Mouse (Mus musculus) yolk sac, embryonic 10.5 days (tissue): ENCODE data around the gene Csnk1g1.

Experiments used
- DNase-seq: peaks from one replicate; pipeline ENCODE4 v3.0.0-alpha.2; 2017; ENCODE audit warnings: low spot score

Gene Csnk1g1

DNA sequence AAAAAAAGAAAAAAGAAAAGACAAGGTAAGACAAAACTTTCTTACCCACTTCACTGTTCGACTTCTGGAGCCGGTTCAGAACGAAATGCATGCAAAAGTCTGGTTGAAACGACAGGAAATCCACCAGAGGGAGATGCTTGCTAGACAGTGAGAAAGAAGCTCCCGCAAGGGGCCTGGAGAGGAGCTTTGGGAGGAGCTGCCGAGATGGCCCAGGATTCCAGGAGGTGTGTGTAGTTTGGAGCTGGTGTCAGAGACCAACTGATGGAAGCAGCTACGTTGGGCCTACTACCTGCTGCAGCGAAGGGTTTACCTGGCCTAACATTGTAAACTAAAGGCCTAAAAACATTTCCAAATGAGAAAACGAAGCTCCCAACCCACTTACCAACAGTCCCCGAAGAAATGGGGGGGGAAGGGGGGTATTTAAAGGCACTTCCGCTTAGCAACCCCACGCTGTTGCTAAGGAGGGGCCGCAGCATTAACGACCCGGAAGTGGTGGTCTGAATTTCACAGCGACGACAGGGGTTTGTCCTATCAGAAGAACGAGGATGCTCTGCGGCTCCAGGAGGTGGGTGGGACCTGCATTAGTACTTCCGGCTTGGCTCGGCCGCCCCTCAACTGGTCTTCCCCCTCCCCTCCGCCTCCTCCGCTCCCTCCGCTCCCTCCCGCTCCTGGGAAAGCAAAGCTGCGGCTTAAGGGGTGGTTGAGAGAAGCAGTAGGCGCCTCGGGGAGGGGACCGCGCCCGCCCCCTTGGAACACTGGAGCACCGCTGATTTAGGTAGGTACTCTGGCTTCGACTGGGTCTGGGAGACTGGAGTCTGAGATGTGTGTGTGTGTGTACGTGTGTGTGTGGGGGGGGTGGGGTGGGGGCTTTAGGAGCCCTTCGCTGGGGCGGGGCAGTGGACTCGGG lies at the start of gene Csnk1g1, which contains the start of gene Trip4:
TSS of gene Csnk1g1 (plus strand) at position 531 of the 907 bp plus-strand sequence.
TSS of gene Trip4 (minus strand) at position 401 of the 907 bp plus-strand sequence.
- DNase-seq, result peak; percentile 98

DNA sequence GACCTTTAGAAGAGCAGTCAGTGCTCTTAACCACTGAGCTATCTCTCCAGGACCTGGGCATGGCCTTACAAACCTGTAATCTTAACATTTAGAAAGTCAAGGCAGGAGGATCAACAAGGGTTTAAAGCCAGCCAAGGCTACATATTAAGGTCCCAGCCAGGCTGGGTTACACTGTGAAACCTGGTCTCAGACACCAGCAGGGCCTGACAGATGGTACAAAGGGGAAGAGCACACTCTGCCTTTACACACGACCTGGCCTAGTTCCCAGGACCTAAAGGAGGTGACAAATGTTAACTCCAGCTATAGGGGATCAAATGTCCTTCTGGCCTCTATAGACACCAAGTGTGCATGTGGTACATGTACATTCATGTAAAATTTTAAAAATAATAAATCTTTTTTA lies 49.1 kb upstream of the Csnk1g1 start:
- no peak for DNase-seq

DNA sequence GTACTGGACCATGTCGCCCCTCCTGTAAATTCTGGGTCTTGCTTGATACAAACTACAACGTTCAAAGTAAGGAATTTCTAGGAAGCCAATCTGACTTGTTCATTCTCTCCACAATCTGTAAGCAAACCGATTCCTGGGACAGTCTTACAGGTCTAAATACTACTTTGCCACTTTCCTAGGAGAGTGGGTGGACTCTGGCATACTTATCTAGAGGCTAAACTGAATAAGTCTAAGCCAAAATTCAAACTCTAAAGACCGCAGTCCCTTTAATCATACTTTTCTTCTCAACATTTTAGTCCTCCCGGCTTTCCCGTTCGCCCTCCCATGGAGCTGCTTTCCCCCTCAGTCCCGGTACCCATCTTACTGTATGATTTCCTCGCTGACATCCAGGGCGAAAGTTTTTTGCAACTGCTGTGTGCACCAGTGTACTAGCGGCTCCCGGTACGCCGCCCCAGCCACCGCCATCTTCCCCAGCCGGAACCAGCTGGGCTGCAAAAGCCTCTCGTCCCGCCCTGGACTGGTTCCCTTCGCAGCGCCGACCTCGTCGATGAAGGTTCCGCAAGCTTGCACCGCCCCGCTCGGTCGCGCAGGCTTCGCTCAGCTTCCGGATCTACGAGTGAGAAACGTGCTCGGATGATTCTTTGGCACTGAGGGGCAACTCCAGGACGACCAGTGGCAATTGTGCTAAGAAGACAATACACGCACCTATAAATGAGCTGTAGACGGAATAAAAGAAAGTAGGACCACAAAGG lies 24.0 kb upstream of the Csnk1g1 start:
- DNase-seq, result peak; percentile 89

DNA sequence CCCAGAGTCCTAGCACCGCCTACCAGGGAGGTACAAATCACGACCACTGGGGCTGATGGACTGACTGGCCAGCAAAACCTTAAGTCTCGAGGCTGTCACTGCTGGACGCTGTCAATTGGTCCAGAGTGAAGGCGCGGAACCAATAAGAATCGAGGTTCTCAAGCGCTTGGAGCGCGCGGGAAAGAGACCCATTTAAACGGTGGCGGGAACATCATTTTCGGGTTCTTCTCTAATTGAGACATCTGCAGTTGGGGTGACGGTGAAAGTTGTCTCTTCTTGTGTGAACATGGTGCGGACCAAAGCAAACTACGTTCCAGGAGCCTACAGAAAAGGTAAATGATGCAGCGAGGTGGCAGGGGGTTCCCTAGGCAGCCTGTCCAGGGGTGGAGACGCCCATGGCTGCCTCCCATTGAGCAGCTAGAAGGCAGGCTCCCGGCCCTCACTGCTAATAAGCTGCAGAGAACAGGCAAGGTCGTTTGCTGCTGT lies 18.5 kb upstream of the Csnk1g1 start, which contains the start of gene Pclaf:
TSS of gene Pclaf (plus strand) at position 95 of the 486 bp plus-strand sequence.
- peak; percentile 85 for DNase-seq

DNA sequence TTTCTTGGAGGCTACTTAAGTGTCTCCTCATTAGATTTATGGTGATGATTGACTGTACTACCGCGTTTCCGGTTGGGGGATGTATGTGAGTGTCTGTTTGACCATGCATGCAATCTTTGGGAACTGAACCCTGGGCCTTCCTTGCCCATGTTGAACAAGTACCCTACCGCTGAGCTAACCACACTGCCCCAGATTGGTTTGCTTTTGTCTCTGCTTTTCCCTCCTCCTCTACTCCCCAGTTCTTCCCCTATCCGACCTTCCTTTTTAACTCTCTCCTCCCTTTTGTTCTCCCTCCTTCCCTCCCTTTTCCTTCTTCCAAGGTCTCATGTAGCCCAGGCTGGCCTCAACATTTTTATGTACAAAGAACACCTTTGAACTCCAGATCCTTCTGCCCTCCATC lies 17.6 kb upstream of the Csnk1g1 start:
- no peak for DNase-seq

DNA sequence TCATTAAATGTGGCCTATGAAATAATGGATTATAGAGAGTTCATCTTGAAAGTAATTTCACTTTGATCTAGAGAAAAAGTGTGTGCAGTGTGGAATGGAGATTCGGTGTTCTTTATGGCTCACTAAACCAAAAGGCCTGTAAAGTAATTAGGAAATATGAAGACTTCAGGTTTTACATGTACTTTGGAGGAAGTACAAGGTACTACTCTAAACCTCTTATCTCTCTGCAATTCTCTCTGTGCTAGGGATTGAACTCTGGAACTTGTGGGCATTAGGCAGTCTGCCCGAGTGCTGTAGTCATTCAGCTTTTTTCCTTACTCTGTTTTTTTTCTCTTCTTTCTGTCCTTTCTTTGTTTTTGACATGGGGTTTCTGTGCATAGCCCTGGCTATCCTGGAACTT lies 11.7 kb upstream of the Csnk1g1 start:
- DNase-seq, result no peak

DNA sequence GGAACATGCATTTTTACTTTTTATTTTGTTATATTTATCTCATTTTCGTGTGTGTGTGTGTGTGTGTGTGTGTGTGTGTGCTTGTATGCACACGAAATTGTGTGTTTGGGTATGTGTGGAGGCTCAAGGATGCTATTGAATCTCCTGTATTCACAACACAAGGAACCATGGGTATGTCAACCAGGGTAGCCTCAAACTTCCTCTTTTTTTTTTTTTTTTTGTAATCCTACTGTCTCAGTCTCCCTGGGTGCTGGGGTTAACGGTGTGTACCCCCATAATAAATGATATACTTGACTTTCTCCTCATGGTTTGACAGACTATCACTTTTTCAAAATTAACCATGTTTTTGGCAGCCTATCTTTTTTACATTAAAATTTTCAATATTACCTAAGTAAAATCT lies 5.8 kb upstream of the Csnk1g1 start:
- DNase-seq, result no peak

DNA sequence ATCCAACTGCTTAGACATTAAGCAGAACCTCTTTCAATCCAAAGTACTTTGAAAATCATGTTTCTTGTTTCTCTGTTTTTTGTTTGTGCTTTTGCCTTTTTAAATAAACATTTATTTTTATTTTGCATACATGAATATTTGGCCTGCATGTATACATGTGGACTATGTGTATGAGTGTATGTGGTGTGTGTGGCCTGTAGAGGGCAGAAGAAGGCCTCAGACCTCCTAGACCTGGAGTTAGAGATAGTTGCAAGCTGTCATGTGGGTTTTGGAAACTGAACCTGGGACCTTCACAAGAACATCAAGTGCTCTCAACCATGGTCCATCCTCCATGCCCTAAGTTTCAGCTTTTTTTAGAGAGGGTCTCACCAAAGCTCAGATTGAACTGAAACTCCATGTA lies 5.3 kb upstream of the Csnk1g1 start:
- DNase-seq, result no peak

DNA sequence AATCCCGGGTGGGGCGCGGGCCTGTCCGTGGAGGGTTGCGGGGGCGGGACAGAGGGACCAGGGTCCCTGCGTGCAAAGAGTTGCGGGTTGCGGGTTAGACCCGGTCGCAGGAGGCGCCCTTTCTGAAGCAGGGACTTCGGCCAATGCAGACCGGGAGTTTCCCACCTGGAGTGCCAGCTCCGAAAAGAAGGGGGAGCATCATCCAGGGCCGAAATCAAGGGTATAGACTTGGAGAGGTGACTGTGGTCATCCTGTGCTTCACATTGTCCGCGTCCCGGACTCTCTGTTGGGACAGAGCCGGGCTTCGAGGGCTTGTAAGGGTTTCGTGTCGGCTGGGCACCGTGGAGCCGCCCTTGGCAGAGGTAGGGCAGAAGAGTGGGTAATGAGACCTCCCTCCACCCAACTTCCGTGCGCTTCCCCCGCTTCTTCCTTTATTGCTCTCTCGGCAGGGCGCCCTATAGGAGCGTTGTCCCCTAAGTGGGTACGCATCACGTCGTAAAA lies 627 bp downstream of the Csnk1g1 start:
- DNase-seq, result no peak

DNA sequence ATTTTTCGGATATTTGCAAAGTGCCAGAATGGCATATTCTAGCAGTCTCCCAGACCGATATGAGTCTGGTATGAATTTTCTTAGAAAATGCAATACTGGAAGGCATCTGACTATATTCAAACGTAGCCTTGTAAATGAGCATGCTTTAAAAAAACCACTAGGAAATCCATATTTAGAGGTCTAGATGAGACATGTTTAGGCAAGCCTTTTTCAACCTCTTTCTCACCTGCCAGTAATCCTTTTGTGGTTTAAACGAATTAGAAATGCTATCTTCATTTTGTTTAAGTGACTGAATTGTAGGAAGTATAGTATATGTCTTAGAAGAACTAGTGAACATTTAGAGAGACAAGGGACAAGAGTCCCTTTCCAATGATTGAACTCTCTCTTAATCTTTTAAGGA lies 1.1 kb downstream of the Csnk1g1 start:
- DNase-seq, result no peak

DNA sequence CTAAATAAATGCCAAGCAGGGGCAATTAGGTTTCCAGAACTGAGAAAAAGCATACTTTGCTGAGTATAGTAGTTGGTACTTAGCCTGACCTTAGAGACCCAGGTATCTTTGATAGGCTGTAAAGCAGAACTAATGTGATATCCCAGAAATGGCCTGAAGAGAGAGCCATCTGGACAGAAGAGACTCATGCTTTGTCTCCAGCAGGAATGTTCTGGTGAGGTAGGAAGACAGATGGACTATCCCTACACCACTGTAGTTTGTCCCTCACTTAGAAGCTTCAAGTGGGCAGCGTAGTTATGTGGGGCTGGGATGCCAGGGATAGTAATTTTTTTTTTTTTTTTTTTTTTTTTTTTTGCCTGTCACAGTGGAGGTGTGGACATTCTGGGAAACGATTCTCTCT lies 5.3 kb downstream of the Csnk1g1 start:
- DNase-seq, result no peak

DNA sequence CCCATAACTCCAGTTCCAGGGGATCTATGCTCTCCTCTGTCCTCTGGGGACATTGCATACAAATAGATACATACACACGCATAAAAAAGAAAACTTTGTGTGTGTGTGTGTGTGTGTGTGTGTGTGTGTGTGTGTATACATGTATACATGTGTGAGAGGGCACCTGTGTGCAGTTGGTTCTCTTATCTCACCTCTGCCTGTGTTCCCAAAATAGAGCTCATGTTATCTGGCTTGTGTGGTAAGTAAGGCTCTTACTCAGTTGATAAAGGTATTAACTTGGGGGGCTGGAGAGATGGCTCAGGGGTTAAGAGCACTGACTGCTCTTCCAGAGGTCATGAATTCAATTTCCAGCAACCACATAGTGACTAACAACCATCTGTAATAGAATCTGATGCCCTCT lies 8.3 kb downstream of the Csnk1g1 start:
- DNase-seq, result no peak

DNA sequence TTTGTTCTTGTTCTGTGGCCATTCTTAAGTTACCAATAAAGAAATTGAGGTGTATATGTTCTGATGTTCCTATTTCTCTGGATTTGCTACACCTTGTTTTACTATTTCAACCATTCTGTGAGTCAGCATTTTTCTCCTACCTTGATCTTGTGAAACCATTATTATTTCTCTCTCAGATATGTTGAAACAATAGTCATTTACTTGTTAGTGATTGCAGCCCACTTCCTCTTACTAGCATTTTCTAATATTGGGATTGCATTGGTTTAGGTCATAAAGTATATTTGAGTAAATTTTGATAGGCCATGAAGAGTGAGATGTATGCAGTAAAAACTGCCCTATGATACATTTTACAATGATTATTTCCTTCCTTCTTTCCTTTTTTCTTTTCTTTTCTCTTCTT lies 19.7 kb downstream of the Csnk1g1 start:
- DNase-seq, result no peak

DNA sequence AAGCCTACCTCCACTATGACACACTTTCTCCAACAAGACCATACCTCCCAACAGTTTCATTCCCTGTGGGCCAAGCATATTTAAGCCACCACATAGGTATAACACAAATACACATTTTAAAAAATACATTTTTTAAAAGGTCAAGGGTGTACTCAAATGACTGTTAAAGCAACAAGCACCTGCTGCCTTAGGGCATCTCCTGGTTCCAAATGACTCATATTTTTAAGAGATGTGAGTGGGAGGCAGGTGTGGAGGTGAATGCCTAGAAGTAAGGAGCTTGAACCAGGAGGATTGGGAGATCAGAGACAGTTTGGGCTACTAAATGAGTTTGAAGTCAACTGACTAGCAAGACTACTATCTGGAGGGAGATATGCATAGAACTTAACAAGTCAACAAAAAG lies 21.1 kb downstream of the Csnk1g1 start:
- no peak for DNase-seq

DNA sequence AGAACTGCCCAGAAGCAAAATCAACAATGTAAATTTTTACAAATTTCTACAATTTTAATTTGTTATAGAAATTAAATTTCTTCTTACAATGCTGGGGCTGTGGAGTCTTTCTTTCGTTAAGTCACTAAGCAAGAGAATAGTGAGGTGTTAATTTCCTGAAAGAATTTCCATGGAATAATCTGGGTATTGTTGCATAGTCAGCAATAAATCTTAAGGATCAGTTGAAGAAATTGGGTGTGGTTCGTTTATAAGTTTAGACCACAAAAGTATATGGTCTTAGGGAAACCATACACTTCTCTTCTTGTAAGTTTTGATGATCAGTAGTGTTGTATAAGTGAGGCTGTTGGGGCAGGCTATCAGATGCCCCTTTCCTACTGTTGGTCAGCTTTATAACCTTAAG lies 28.8 kb downstream of the Csnk1g1 start:
- DNase-seq, result no peak

DNA sequence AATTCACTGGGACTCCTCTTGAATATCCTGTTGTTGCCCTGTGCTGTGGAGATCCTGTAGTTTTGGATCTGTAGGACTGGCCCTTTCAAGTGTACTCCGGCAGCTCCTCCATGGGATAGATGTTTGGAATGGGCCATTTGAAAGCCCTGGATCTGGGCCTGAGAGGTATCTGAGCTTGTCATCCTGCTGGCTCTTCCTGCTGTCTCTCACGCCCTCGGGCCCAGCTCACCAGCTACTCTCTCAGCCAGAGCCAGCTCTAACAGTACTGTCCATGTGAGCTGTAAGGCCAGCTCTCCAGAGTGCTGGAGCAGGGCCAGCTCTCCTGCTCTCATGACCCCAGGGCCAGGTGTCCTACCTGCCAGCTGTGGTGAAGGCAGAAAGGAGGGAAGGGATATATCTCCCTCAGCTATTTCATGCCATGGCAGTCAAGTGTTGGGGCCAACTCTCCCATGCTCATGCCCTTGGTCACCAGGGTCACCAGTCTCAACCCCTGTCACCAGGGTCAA lies 42.4 kb downstream of the Csnk1g1 start:
- DNase-seq, result no peak

DNA sequence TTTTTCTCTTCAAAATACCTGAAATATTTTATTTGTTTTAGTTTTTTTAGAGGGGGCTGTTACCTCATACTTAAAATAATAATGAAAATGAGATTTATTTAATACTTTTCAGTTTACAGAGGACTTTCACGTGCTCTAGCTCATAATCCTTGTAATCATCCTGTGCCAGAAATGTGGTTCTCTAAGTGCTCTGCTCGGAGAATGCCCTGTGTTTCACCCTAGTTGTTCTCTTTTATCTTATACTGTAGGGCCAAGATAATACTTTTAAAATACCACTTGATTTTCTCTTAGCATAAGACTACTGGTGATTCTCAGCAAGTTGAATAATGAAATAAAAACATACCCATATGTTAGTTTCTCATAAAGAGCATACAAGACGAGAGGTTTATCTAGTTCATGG lies 61.3 kb downstream of the Csnk1g1 start:
- no peak for DNase-seq

DNA sequence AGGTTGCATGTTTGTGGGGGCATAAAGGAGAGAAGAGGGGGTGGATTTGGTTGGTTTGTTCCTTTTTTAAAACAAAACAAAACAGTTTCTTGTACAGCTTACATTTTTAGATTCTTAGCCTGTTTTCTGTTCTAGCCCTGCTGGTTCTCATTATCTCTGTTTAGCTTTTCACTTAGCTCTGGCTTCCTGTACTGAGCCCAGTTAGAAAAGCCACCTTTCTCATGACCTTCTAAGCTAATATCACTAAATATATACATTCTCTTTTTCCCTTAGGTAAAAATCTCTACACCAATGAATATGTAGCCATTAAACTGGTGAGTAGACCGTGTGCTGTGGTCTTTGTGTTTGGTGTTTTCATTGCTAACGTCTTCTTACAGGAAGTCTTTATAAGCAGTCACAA lies 64.5 kb downstream of the Csnk1g1 start:
- DNase-seq, result no peak

DNA sequence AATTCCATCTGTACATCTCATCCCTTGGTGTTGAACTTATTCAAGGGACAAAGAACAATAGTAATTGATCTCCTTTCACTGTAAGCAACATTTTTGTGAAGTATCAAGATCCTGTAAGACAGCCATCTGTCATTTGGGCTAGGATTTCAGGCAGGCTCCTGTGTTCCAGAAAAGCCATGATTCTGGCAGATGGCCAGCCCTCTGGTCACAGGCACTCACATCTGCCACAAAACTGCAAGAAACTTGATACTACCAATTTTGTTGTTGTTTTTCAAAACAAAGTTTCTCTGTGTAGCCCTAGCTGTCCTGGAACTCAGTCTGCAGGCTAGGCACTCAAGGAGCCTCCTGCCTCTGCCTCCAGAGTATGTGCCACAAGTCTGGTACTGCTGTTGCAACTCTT lies 67.2 kb downstream of the Csnk1g1 start:
- no peak for DNase-seq

DNA sequence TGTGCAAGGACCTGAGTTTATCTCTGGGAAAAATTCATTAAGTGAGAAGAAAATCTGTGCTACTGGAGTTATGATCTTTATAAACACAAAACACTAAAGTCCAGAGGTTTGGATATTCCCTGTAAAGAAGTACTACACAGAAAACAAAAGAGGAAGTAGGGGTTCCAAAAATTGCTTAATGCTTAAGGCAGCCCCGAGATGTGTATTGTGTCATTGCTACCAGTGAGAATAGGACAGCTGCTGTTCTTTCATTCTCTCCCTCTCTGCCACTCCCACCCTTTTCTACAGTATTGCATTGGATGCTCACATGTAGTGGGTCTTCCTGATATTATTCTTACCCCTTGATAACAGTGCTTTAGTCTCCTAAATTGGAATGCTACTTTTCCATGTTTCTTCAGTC lies 74.1 kb downstream of the Csnk1g1 start:
- no peak for DNase-seq

DNA sequence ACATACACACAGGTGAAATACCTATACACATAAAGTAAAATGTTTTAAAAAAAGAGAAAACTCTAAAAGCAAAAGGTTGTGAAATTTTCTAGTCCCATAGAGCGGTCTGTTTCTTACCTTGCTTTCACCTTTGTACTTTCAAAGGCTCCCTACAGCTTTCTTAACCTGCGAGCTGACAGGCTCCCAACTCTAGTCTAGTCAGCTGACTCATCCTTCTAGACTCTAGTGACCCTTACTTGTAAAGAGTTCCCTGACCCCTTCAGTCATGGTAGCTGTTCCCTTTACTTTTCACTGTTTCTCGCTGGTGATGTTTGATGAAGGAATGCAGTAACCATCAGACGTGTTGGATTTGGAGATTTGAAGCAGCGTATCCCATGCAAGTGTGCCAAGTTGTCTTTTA lies 78.3 kb downstream of the Csnk1g1 start:
- peak; percentile 63 for DNase-seq

DNA sequence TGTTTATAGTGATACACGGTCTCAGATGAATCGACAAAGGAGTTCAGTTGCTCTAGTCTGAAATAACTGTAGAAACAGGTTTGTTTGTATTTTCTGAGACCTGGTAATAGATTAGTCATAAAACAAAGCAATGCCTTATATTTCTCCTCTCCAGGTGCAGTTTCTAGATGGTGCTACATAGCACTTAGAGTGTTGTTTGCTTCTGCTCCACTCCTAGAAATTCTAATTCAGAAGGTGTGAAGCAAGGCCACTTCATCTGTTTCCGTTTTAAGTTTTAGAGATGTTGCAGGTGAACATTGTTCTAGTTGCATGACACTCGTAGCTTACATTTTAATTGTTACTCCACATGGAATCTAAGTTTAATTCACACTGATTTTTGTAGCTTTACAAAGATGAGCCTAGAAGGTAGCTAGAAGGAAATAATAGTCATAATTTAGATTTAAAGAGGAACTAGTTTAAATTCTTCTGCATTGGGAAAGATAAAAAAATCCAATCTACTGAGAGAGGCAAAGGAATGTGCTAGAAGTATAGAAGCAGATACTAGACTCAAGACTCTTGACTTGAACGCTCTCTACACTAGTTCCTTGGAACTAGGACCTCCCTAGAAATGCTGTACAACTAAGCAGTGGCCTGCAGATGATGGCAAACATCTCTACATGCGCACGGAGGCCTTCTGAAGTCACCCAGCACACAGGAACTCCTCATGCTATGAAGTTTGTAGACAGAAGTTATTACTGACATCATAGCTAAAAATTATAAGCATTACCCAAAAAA lies 87.1 kb downstream of the Csnk1g1 start:
- DNase-seq, result no peak
